Mouse (Mus musculus) olfactory bulb, adult 2 months (tissue): ENCODE results near the gene Pla1a.
A peak's percentile ranks its signal among the peaks of the same experiment; 100 is the strongest.

Source experiments
- CTCF ChIP-seq: fragments of 200-500 bp; IDR thresholded peaks from 2 replicates; pipeline ENCODE4 v1.5.1; 2012; ENCODE audit warnings: low read depth, mild to moderate bottlenecking, low read length, moderate library complexity; ENCODE audit not compliant: insufficient read depth
- POLR2A ChIP-seq: fragments of 200-500 bp; IDR thresholded peaks from 2 replicates; pipeline ENCODE4 v1.6.1; 2012; ENCODE audit warnings: mild to moderate bottlenecking, low read depth, low read length, moderate library complexity; ENCODE audit not compliant: insufficient read depth

DNA sequence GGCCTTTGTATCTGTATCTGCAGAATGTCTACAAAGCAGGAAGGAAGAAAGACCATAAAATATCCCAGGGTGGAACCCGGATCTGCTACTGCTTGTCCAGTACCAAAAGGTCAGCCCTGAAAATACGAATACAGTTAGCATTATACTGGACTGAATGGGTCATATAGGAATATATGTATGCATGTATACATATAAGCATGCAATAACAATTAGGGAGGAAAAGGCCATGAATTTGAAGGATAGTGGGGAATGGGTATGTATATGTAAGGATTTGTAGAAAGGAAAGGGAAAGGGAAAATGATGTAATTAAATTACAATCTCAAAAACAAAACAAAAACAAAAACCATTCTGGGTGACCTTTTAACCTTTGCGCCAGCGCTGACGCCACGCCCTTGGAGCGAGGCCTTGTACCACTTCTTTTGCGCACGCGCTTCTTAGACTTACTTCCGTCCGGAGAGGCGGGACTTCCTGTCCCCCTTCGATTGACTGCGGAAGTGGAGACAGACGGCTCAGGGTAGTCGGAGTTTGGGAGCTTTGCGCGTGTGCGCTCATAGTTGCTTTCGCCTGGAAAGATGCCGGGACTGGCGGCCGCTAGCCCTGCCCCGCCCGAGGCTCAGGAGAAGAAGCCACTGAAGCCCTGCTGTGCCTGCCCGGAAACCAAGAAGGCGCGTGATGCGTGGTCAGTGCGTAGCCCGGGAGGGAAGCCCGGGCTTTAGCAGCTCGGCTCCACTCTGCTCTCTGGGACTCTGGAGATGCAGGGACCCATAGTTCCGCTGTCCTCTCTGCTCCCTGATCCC is 86.2 kb downstream of the Pla1a start, which contains the start of the genes Cox17 and Gm21987:
- TF ChIP-seq CTCF (no peak), POLR2A (peak; percentile 54; the same call in 1 of the 2 replicates)
